Mouse (Mus musculus) testis, adult 2 months (tissue): Measurements from ENCODE around the gene Mreg.

Source experiments
- CTCF ChIP-seq: fragments of 200-500 bp; IDR thresholded peaks from 2 replicates; pipeline ENCODE4 v1.5.1; 2012; ENCODE audit warnings: low read depth, mild to moderate bottlenecking, inconsistent platforms, low read length, moderate library complexity; ENCODE audit not compliant: control insufficient read depth, insufficient read depth, insufficient replicate concordance
- POLR2A ChIP-seq: fragments of 200-500 bp; IDR thresholded peaks from 2 replicates; pipeline ENCODE4 v1.6.1; 2012; ENCODE audit warnings: low read depth, mild to moderate bottlenecking, inconsistent platforms, low read length, moderate library complexity; ENCODE audit not compliant: control insufficient read depth

DNA sequence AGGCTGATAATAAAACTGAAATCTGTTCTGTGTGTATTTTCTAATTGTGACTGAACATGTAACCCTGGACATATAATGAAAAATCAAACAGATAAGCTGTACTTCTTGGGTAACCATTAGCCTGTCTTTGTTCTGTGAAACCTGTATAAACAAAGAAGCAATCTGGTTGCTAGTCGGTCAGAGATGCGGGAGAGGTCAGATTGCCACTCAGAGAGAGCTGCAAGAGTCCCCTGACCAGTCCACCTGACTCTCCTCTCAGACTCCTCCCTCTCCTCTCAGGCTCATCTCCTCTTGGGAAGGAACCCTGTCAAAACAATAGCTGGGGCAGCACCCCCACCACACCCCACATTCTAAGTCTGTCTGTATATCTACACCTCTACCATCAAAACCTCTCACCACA lies 7.0 kb upstream of the Mreg start:
- TF ChIP-seq POLR2A (no peak), CTCF (no peak)
